Mouse (Mus musculus) myocyte (in vitro differentiated cells): Measurements from ENCODE around the gene Gon7. TPM values are rescaled to one million over a fixed set of nuclear protein-coding genes. Genes with fewer than 3 reads are reported as not detected.

Experiments used
- H3K27me3 ChIP-seq: one replicate; pipeline ENCODE4 v1.6.1; 2011; ENCODE audit not compliant: control insufficient read depth, insufficient read depth, insufficient read length
- H3K36me3 ChIP-seq: one replicate; pipeline ENCODE4 v1.6.1; 2011; ENCODE audit not compliant: control insufficient read depth, insufficient read depth
- H3K4me2 ChIP-seq: one replicate; pipeline ENCODE4 v1.6.1; 2011; ENCODE audit warnings: low read depth, control low read depth
- H3K4me3 ChIP-seq: one replicate; pipeline ENCODE4 v1.5.1; 2011; ENCODE audit warnings: mild to moderate bottlenecking, control low read depth, moderate library complexity
- H3K79me2 ChIP-seq: one replicate; pipeline ENCODE4 v1.6.1; 2011; ENCODE audit not compliant: control insufficient read depth, insufficient read depth
- H3ac ChIP-seq: one replicate; pipeline ENCODE4 v1.6.1; 2011; ENCODE audit not compliant: control insufficient read depth, insufficient read length
- CEBPB ChIP-seq: IDR thresholded peaks from 2 replicates; pipeline ENCODE4 v1.6.1; 2011; ENCODE audit warnings: mild to moderate bottlenecking, moderate library complexity; ENCODE audit not compliant: poor library complexity, insufficient read depth, severe bottlenecking
- E2F4 ChIP-seq: IDR thresholded peaks from one replicate; pipeline ENCODE4 v1.6.1; 2011; ENCODE audit warnings: mild to moderate bottlenecking, control low read depth, moderate library complexity; ENCODE audit not compliant: insufficient read depth
- MAX ChIP-seq: IDR thresholded peaks from one replicate; pipeline ENCODE4 v1.6.1; 2011; ENCODE audit warnings: low read depth, mild to moderate bottlenecking, control low read depth
- MYOD1 ChIP-seq, 3 experiments: IDR thresholded peaks; one replicate each; pipeline ENCODE4 v1.6.1; 2011; ENCODE audit warnings: control low read depth in 2 of 3, low read depth in 2 of 3, mild to moderate bottlenecking in 2 of 3, moderate library complexity in 1 of 3; ENCODE audit not compliant: insufficient read length in 2 of 3, control insufficient read depth in 1 of 3
- MYOG ChIP-seq, 3 experiments: IDR thresholded peaks; one replicate each; pipeline ENCODE4 v1.6.1; 2011; ENCODE audit warnings: control low read depth in 2 of 3, low read depth in 2 of 3, mild to moderate bottlenecking in 2 of 3; ENCODE audit not compliant: insufficient read length in 2 of 3, control insufficient read depth in 1 of 3, insufficient read depth in 1 of 3
- POLR2A ChIP-seq: IDR thresholded peaks from one replicate; pipeline ENCODE4 v1.6.1; 2011; ENCODE audit warnings: low read depth, mild to moderate bottlenecking, control low read depth, moderate library complexity; ENCODE audit not compliant: insufficient read length
- POLR2AphosphoS2 ChIP-seq: IDR thresholded peaks from one replicate; pipeline ENCODE4 v1.6.1; 2011; ENCODE audit warnings: low read depth, control low read depth; ENCODE audit not compliant: insufficient read length
- REST ChIP-seq: IDR thresholded peaks from one replicate; pipeline ENCODE4 v1.6.1; 2011; ENCODE audit warnings: mild to moderate bottlenecking, control low read depth, moderate library complexity; ENCODE audit not compliant: insufficient read depth, insufficient read length
- SRF ChIP-seq: IDR thresholded peaks from one replicate; pipeline ENCODE4 v1.6.1; 2011; ENCODE audit warnings: low read depth; ENCODE audit not compliant: control insufficient read depth, insufficient read length
- TCF12 ChIP-seq: IDR thresholded peaks from one replicate; pipeline ENCODE4 v1.6.1; 2011; ENCODE audit warnings: mild to moderate bottlenecking, control low read depth; ENCODE audit not compliant: poor library complexity, insufficient read depth, severe bottlenecking
- TCF3 ChIP-seq: IDR thresholded peaks from one replicate; pipeline ENCODE4 v1.6.1; 2011; ENCODE audit warnings: low read depth, control low read depth; ENCODE audit not compliant: insufficient read length
- USF1 ChIP-seq: IDR thresholded peaks from one replicate; pipeline ENCODE4 v1.6.1; 2011; ENCODE audit warnings: low read depth, mild to moderate bottlenecking, control low read depth, moderate library complexity
- polyA plus RNA-seq: library from polyadenylated mRNA; unstranded; fragments of >200 nt; fragmentation: generic; extraction: Trizol; gene quantifications from one replicate; pipeline ENCODE4 v1.2.1, GENCODE M21; 2012; ENCODE audit warnings: missing spikeins

Gene Gon7
- polyA plus RNA-seq, 1 experiment = 9.7 TPM

- H3K4me3 ChIP-seq = peak overlapping the region; percentile 49
- H3K79me2 ChIP-seq = peaks cover 50% of the 10 kb centered on the region
- H3K27me3 ChIP-seq = no peaks in the 10 kb centered on the region
- peak overlapping the region; percentile 93 for H3K4me2 ChIP-seq
- no peak overlapping the region for H3ac ChIP-seq
- TF ChIP-seq USF1 (no peak), SRF (no peak), CEBPB (no peak), REST (no peak), TCF3 (no peak), E2F4 (no peak), POLR2AphosphoS2 (no peak), MYOG (IDR thresholded peaks at IDR 0.05; ENCODE audit: control insufficient read depth in 1 of 3, insufficient read depth in 1 of 3, insufficient read length in 2 of 3, low read depth in 2 of 3) (no peak), POLR2A (no peak), MYOD1 (IDR thresholded peaks at IDR 0.05; ENCODE audit: control insufficient read depth in 1 of 3, insufficient read length in 2 of 3, low read depth in 2 of 3) (no peak)
- no peaks in the 10 kb centered on the region for H3K36me3 ChIP-seq
These were observed 12.8 kb downstream of the Gon7 start for GRCm38 (mm10) chr12:102744839-102745238.

- peaks cover 42% of the 10 kb centered on the region for H3K79me2 ChIP-seq
- no peaks in the 10 kb centered on the region for H3K27me3 ChIP-seq
- TF ChIP-seq TCF3 (no peak), E2F4 (peak; percentile 51), MYOD1 (IDR thresholded peaks at IDR 0.05; ENCODE audit: control insufficient read depth in 1 of 3, insufficient read length in 2 of 3, low read depth in 2 of 3) (peak in 1 of 3 experiments; percentile 3), POLR2A (peak; percentile 79), TCF12 (no peak), MYOG (IDR thresholded peaks at IDR 0.05; ENCODE audit: control insufficient read depth in 1 of 3, insufficient read depth in 1 of 3, insufficient read length in 2 of 3, low read depth in 2 of 3) (no peak), POLR2AphosphoS2 (peak; percentile 87)
- H3K4me2 ChIP-seq = peak within 1 kb of the TSS; percentile 93
- peak within 1 kb of the TSS; percentile 49 for H3K4me3 ChIP-seq
- H3K36me3 ChIP-seq = no peaks in the 10 kb centered on the region
- H3ac ChIP-seq = peak within 1 kb of the TSS; percentile 45
These were observed 13.7 kb downstream of the Gon7 start, which contains the start of the genes Moap1 and Tmem251 for GRCm38 (mm10) chr12:102743589-102744574. Moap1 (minus strand) TSS chr12:102743661. Tmem251 (plus strand) TSS chr12:102743762.

- Histone ChIP-seq H3K36me3 (no peaks in the 10 kb centered on the region), H3K4me2 (peak overlapping the region; percentile 91), H3K4me3 (peak overlapping the region; percentile 49), H3ac (peak overlapping the region; percentile 45), H3K27me3 (no peaks in the 10 kb centered on the region), H3K79me2 (peaks cover 34% of the 10 kb centered on the region)
- TF ChIP-seq TCF3 = no peak
- TF ChIP-seq POLR2AphosphoS2 = no peak
- TF ChIP-seq REST = no peak
- TF ChIP-seq TCF12 = no peak
- TF ChIP-seq SRF = no peak
- TF ChIP-seq POLR2A = no peak
- no peak for TF ChIP-seq USF1
- TF ChIP-seq MYOG (IDR thresholded peaks at IDR 0.05; ENCODE audit: control insufficient read depth in 1 of 3, insufficient read depth in 1 of 3, insufficient read length in 2 of 3, low read depth in 2 of 3) = no peak
- TF ChIP-seq E2F4 = no peak
- no peak for TF ChIP-seq CEBPB
- TF ChIP-seq MAX = no peak
- TF ChIP-seq MYOD1 (IDR thresholded peaks at IDR 0.05; ENCODE audit: control insufficient read depth in 1 of 3, insufficient read length in 2 of 3, low read depth in 2 of 3) = no peak
These were observed 14.5 kb downstream of the Gon7 start for GRCm38 (mm10) chr12:102743036-102743588.

GRCm38 (mm10) chr12:102742056-102742455 is 15.5 kb downstream of the Gon7 start:
- Histone ChIP-seq H3K79me2 (peaks cover 32% of the 10 kb centered on the region), H3K4me2 (no peak overlapping the region), H3K4me3 (no peak overlapping the region), H3ac (no peak overlapping the region), H3K27me3 (no peaks in the 10 kb centered on the region), H3K36me3 (no peaks in the 10 kb centered on the region)
- TF ChIP-seq POLR2A = no peak
- no peak for TF ChIP-seq MAX
- TF ChIP-seq USF1 = no peak
- no peak for TF ChIP-seq CEBPB
- no peak for TF ChIP-seq TCF3
- no peak for TF ChIP-seq REST
- no peak for TF ChIP-seq POLR2AphosphoS2
- no peak for TF ChIP-seq MYOD1 (IDR thresholded peaks at IDR 0.05; ENCODE audit: control insufficient read depth in 1 of 3, insufficient read length in 2 of 3, low read depth in 2 of 3)
- TF ChIP-seq TCF12 = no peak
- TF ChIP-seq SRF = no peak
